Mouse (Mus musculus) C2C12 (cell line): Measurements from ENCODE around the gene Vipr1.

Experiments
- CTCF ChIP-seq: IDR thresholded peaks from one replicate; pipeline ENCODE4 v1.5.1; 2011; ENCODE audit not compliant: control insufficient read depth, insufficient read depth, insufficient read length
- FOSL1 ChIP-seq: IDR thresholded peaks from one replicate; pipeline ENCODE4 v1.8.0; 2011; ENCODE audit warnings: mild to moderate bottlenecking, low read length; ENCODE audit not compliant: poor library complexity, insufficient read depth, severe bottlenecking
- USF1 ChIP-seq: IDR thresholded peaks from one replicate; pipeline ENCODE4 v1.6.1; 2011; ENCODE audit warnings: low read depth, mild to moderate bottlenecking, control low read depth, moderate library complexity

DNA sequence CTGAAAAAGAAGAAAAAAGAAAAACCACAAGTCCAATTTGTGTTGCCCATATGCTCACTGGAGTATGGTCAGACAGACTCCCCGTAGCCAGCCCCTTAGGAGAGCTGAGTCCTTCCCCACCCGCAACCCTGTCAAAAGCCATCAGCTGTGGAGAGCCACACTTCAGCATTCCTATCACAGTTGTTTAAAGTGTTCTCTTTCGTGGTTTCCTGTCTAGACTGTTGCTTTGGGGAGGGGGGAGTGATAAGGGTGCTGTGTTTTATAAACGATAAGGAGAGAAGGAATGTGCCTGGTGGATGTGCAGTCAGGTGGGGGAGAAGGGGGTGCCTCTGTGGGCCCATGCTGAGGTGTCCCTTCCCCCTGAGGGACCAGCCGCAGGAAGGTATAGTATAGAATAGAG is 29.3 kb upstream of the Vipr1 start:
- TF ChIP-seq CTCF, result no peak
- no peak for TF ChIP-seq USF1
- TF ChIP-seq FOSL1, result no peak
